Mouse (Mus musculus) ES-Bruce4 (cell line): ENCODE results near the gene Sept3.
A peak's percentile ranks its signal among the peaks of the same experiment; 100 is the strongest.

Experiments used
- CTCF ChIP-seq: IDR thresholded peaks from one replicate; pipeline ENCODE4 v1.8.1; 2011; ENCODE audit warnings: low read depth, low read length
- EP300 ChIP-seq: IDR thresholded peaks from 2 replicates; pipeline ENCODE4 v1.6.1; 2011; ENCODE audit warnings: low read depth, low read length; ENCODE audit not compliant: insufficient read depth

DNA sequence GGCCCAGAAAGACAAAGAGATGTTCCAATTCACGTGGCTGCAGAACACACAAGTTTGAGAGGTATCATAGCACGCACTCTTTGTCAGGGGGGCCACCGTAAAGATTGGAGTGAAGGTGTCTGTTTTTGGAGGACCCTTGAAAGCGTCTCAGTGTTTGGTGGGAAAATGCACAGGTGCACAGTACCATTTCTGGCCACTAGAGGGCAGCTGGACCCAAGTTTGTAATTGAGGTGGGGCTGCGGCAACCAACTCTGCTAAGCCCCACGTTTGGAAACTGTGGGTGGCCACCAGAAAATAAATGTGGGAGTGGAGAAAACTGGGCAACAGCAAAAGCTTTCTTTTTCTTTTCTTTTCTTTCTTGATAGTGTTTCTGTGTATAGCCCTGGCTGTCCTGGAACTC, 8.3 kb upstream of the Sept3 start:
- TF ChIP-seq CTCF, result peak; percentile 86
- TF ChIP-seq EP300, result no peak
